Mouse (Mus musculus) gastrocnemius, postnatal 4 days (tissue): ENCODE measurements around the gene Gm20683. TPM values are rescaled to one million over a fixed set of nuclear protein-coding genes. Genes with fewer than 3 reads are reported as not detected.

ENCODE experiments used
- DNase-seq, 2 experiments: peaks; one replicate each; pipeline ENCODE4 v3.0.0; 2021 to 2022; ENCODE audit warnings: low spot score in 2 of 2, mixed read lengths in 2 of 2
- total RNA-seq, 2 experiments: library from RNA; stranded (reverse); gene quantifications; 2 replicates each; pipeline ENCODE4 v1.2.3; 2021

Gm20683 gene
- total RNA-seq, 2 experiments from 2014 or later, result 5.4 to 7.6 TPM

DNA sequence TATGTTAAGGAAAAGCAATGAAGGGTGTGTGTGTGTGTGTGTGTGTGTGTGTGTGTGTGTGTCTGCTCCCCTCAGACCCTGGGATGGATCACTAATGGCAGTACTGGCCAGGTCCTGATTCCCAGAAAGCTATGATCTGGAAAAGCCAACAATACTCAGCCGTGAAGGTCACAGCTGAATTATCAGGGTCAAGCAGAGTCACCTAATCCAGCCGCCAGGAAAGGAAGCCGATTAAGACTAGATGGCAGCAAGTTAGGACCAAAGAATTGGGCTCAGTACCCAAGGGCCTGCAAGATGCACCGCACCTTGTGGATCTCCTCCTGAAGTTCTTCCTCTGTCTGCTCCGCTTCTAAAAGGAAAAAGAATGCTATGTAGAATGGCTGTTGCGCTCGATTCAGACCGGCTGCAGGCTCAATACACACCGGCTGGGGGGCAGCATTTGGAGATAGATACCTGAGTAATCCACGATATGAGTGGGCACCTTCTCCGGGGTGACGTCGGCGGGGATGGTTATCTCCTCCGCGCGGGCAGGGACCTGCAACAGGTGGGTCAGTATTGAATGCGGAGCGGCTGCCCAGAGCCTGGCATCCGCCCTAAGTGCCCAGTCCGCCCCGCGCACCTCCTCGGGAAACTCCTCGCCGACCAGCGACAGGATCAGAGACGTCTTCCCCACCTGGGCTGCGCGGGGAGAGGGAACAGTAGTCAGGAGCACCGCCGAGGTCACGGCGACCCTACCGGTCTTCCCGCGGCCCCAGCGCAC lies 2.3 kb upstream of the Gm20683 start:
- no peak for DNase-seq

DNA sequence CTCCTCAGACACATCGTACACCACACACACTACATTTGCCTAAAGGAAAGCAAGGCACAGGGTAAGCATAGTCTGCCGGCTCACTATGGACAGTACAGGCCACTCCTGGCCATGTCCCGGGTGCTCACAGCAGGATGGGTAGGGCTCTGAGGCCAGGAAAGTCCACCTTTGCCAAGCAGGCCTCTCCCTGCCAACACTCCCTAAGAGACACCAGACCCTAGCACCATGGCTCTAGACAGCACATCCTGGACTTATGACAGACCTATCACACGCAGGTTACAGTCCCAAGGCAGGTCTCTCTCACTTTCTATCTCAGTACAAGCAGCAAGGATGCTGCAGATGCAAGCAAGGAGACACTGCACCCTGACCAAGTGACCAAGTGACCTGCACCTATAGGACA lies 1.6 kb upstream of the Gm20683 start:
- DNase-seq, result no peak

DNA sequence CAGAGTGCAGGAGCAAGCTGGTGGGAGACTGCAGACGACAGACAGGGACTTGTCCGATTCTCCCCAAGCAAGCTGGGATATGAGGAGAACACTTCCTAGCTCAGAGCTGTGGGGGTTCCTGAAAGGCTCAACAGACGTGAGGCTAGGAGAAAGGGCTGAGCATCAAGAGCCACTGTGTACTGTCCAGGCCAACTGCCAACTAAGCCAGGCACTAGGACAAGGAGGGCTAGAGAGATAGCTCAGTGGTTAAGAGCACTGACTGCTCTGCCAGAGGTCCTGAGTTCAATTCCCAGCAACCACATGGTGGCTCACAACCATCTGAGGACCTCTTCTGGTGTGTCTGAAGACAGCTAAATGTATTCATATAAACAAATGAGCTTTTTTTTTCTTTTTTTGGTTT lies 946 bp upstream of the Gm20683 start:
- DNase-seq, result no peak

DNA sequence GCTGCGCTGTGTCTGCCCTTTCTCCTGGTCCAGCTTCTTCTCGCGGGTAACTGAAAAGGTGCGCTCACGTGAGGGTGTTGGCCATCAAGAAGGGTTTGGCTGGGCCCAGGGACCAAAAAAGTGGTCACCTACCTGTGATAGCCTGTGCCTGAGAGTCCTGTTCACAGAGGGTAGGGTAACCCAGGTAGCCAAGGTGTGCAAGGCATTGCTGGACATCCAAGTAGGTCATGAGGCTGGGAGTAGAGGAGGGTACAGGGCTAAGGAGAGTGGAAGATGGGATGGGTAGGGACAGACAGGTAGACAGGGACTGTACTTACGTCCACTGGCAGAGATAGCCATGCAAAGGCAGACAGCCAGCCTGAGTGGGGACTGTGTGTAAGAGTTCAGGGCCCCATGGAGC lies 1.0 kb downstream of the Gm20683 start:
- no peak for DNase-seq

DNA sequence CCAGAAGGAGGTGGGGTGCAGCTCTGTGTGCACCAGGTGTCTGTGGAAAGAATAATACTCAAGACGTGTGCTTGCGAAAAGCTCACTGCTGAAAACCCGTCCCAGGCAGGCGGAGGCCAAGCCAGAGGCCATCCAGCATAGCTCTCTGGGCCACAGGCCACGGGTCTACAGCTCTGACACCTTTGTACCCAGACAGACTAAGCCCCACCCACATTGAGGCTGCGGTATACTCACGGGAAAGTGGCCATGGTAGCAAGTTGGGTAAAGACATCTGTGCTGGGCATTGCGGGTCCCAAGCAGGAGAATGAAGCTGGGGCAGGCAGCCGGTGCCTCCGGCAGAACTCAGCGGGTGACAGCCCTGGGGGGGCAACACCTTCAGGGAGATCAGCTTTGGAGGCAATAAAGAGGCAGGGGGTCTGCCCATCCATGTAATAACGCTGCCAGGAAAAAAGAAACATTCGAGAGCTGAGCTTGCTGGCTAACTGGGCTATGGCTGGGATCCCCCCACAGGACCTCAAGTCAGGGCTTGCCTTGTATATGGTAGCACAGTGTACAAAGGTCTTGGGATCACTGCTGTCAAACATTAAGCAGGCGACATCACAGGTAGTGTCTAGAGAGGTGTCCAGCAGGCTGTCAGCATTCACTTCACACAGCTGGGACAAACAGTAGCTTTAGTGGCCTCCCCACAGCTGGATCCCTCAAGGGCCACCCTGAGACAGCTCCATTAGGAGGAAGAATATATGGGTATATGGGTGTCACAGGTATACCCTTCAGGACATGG lies 1.9 kb downstream of the Gm20683 start:
- no peak for DNase-seq

DNA sequence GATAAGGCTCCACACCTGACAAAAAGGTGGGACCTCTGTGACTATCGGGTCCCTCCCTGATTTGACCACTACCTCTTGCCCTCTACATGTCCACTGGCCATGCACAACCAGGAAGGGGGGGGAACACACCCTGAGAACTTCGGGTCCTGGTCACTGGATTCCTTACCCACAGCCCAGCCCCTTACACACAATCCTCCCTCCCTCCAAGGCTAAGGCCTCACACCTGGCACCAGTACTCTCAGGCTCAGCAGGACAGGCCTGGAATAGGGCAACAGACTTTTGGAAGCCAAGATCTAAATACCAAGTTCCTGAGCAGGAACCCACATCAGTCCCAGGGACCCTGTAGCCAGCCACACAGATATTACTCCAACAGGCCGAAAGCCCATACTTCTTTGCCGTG lies 2.7 kb downstream of the Gm20683 start:
- no peak for DNase-seq

DNA sequence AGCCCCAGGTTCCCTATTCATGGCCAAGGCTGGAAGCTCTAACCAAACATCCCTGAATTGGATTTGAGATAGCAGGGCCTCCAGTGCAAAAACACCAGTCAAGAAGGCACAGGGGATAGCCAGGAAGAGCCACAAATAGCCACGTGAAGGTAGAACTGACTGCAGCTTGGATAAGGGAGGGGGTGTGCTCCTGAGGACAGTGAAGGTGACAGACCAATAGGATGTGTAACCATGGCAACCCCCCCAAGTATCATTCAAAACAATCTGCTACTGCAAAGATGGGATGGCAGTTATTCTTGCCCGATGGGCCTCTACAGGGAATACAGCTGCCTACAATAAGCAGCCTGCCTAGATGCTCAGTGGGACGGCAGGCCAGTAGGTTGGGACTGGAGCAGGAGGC lies 4.0 kb downstream of the Gm20683 start:
- no peak for DNase-seq

DNA sequence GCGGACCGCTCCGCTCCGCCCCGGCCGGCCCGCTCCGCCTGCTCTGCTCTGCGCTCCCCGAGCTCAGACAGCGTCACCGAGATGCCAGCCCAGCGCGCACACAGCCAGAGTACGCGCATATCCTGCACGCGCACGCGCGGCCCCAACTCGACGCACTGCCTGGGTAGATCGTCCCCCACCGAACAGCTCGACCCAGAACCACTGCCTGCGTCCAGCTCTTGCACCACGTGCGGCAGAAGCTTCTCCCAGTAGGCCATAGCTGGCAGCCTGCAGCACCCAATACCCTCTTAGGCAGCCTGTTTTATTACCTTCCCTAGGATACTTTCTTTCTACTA lies 4.5 kb downstream of the Gm20683 start, which contains the start of gene Rhbdl1:
Gene Rhbdl1, minus strand, starts transcription at position 220 of the 335 bp plus-strand sequence.
- peak in 1 of 2 experiments; percentile 70 for DNase-seq

DNA sequence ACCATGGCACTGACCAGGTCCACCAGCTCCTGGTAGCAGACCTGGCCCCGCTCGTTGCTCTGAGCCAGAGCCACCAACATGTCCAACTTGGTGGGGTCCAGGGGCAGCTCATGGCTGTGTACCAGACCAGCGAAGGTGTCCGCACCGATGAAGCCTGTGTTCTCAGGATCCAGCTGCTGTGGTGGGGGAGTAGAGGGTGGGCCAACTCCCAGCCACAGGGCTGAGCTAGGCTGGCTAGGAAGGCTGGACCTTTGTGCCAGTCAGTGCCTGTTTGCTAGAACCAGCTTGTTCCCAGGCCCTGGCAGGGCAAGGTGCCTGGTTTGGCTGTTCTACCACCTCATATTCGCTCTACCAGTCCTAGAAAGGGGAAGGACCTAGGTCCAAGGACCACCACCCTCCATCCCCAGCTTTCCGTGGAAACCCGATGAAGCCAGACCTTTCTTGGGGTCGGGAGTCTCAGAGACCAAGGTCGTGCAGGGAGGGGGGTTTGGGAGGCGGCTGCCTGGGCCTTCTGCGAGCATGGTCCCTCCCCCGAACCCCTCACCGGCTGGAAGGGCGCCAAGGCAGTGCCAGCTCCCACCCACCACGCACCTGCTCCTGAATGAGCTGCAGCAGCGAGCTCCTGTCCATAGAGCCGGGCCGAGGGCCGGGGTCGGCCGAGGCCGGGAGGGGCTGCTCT lies 5.0 kb downstream of the Gm20683 start:
- peak in 1 of 2 experiments; percentile 47 for DNase-seq

DNA sequence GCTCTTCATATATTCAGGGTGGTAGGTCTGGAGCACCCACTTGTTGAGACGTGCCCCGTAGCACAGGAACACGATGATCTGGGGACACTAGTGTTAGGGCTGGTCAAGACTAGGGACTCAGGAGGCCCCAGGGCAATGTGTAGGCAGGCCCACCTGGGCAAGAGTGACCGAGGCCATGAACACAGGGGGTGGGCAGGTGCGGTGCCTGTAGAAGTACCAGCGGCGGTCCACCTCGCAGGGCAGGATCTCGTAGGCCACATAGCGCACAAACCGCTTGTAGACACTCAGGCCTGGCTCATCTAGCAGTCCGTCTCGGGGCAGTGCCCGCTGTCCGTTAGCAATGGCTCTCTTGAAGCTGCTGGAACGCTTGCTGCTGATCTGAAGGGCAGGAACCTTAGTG lies 5.7 kb downstream of the Gm20683 start:
- DNase-seq, result no peak

DNA sequence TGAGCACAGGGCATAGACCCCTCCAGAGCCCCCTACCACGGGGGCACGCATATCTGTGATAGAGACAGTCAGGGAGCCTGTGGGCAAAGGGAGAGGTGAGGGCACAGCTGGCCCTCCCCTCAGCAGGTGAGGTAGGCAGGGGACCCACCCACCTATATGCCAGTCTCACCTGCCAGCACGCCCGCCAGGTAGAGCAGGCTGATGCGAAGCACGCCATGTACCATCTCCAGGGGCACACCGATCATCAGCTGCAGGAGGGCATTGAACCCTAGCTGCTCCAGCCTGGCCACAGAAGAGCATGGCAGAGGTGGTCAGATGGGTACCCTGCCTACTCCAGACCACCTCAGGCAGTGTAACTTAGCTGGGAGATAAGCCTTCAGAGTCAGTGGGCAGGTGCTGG lies 6.3 kb downstream of the Gm20683 start:
- DNase-seq, result no peak

DNA sequence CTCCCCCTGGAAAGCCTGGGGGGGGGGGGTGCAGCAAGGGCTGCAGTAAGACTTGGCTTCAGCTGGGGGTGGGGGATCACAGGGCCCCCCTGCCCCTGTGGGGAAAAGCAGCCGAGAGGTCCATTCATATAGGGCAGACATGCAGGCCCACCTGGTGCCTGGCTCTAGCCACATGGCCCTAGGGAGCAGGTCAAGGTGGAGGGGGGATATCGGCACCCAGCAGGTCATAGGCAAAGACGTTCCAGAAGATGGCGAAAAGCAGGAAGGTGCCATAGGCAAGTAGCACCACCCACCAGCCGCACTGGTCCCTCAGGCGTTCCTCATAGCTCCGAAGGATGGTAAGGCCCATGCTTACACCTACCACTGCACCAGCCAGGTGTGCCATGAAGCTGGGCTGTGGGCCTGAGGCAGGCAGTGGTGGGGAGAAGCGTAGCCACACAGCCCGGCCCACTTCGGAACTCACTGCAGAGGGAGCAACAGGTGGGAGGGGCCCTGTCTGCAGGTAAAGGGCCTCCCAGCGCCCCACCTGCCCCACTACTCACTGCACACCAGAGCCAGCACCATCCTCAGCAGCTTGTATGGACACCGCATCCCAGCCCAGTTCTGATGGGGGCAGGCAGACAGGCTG lies 6.9 kb downstream of the Gm20683 start:
- DNase-seq, result no peak

DNA sequence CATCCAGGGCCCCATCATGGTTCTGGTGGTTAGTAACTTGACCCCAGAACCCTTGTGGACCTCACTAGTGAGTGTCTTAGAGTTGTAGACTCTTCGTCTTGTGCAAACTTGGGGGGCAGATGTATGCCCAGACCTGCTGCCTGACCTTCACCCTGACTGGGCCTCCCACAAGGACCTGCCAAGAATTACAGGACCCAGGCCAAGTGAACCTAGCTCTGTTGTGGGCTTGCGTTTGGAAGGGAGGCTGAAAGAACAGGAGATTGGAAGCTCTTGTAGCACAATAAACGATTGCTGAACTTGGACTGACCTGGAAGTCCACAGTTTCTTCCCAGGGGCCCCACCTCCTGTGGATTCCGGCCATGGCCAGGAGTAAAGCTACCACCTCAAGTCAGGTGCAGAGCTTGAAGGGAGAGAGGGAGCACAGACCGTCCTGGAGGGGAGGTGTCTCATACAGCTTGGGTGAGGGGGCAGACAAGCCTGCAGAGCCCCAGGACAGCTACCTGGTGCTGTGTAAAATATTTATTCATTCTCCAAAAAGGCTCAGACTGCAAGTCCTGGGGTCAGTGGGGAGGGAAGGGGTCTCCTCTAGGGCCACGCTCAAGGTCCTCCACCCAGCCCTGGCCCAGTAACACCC lies 7.5 kb downstream of the Gm20683 start:
- DNase-seq, result no peak

DNA sequence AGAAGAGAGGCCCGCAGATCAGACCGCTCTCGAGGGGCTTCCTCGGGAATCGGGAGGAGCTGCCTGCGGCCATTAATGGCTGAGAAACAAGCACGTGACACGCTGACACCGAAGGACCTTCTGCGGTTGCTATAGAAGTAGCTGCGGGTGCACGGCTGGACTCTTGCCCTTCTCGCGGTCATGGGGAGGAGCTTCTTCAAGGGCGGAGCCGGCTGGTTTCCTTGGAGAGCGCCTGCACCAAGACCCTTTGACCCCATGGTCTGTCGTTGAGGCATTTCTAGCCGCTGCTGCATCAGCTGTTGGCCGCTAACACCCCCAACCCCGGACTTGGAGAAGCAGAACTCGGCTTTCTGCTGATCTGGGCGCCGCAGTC lies 8.3 kb downstream of the Gm20683 start, which contains the start of gene Stub1:
Gene Stub1, minus strand, starts transcription at position 114 of the 373 bp plus-strand sequence.
- peak; percentile 82 to 91 for DNase-seq

DNA sequence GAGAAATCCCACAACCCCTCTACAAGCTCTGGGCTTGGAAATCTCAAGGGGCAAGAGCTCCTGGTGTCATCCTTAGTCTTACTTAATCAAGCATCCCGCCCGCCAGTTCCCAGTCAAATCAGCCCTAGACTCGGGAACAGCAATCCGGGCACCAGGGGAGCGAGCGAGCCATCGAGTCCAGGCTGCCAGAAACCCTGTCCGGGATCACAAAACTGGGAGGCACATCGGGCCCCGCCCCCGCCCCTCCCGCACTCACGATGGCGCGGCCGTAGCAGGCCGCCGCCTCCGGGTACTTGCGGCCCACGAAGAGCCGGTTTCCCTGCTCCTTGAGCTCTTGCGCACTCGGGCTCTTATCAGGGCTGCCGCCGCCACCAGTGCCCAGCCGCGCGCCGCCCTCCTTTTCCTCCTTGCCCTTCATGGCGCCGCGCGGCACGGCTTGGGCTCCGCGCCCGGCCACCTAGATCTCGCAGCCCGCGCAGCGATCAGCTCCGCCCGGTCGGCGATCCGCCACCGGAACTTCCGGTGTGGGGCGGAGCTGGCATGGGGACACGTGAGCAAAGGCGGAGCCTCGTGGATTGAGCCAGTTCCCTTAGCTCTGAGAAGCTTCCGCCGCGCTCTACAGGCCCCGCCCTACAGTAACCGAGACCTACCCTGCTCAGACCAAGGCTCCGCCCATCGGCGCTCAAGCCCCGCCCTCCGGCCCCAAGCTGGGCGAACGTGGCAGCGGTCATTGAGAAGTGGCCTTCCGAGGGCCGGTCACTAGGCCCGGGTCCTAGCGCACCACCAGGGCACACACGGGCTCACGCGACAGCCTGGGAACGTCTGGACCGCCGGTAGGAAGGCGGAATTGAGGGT lies 8.9 kb downstream of the Gm20683 start:
- DNase-seq, result peak; percentile 96 to 100

DNA sequence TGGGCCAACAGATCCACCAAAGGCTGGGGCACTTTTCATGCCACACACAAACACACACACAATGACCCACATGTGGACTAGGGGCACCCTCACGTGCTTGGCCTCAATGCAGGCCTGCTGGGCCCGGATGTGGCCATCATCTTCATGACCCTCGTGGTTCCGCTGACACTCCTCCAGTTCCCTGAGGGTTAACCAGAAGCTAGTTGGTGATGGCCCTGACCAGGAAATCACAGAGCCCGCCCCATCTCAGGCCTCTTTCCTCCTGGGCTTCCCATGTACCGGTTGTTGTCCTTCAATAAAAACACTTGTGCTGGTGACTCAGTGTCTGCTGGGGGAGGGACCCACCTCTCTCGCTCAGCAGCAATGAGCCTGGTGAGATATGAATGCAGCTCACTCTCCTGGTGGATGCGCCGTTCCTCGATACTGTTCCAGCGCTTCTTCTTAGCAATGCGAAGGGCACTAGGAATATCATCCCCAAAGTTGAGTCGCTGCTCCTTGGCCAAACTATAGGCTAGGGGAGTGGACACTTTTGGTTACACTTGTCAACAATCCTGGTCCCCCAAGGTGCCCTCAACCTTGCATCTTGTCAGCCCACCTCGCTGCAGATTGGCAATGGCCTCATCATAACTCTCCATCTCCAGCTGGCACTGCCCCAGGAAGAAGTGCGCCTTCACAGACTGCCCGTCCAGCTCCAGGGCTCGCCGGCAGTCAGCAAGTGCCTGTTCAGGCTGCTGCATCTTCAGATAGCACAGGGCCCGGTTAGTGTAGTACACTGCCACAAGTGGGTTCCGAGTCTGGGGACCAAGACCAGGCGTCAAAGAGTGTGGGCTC lies 9.9 kb downstream of the Gm20683 start:
- DNase-seq, result no peak

DNA sequence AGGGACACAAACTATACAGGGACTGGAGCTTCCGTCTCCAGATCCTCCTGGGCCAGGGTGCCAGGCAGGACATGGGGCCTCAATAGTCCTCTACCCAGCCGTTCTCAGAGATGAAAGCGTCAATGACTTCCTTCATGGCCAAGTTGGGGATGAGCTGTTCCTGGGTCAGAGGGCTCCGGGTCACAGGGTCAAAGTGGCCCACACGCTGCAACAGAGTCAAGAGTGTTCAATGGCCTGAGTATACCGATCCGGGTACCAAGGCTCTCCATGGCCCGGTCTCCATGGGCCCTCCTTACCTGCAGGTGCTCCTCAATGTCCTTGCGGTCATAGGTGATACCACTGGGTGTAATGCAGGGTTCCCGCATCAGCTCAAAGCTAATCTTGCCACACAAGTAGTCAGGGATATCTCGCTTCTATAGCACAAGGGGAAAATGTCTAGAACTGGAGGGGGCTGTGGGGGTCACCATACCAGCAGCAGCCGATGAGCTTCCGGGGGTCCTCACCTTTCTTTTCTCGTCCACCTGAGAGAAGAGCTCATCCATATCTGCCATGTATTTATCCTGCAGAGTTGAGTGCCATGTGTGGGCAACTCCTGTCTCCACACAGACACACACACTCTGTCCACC lies 10.6 kb downstream of the Gm20683 start:
- DNase-seq, result no peak

DNA sequence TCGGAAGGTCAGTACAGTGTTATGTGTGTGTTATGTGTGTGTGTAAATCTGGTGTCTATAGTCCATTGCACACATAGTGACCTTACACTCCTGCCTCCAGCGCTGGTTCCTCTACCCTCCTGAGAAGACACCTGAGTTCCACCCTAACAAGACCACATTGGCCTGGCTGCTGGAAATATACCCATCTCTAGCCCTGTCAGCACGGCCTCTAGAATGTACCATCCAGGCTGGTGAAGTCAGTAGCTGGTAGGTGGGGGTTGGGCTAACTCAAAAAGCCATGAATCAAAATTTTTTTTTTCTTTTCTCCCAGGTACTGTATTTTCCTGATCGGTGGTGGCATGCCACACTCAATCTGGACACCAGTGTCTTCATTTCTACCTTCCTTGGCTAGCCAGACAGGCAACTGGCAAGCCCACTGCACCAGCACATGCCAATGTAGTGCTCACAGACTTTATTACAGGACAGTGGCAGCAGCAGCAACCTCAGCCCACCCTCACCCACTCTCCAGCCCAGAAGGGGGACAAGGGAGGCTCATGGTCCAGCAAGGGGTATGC lies 11.3 kb downstream of the Gm20683 start:
- no peak for DNase-seq
